Mouse (Mus musculus) small intestine, adult 2 months (tissue): Measurements from ENCODE around the gene Hexim1. TPM values are rescaled to one million over a fixed set of nuclear protein-coding genes. Genes with fewer than 3 reads are reported as not detected.

Source experiments
- H3K27ac ChIP-seq: fragments of 200-500 bp; 2 replicates; pipeline ENCODE4 v1.5.1; 2012; ENCODE audit warnings: low read depth, low read length, control low read depth, inconsistent platforms; ENCODE audit not compliant: insufficient read depth
- H3K27me3 ChIP-seq: fragments of 200-500 bp; 2 replicates; pipeline ENCODE4 v1.6.1; 2012; ENCODE audit warnings: mild to moderate bottlenecking, moderate library complexity, low read length, inconsistent platforms; ENCODE audit not compliant: control insufficient read depth, insufficient read depth
- H3K36me3 ChIP-seq: fragments of 200-500 bp; 2 replicates; pipeline ENCODE4 v1.6.1; 2012; ENCODE audit warnings: mild to moderate bottlenecking, low read length, control low read depth, inconsistent platforms; ENCODE audit not compliant: control insufficient read depth, insufficient read depth
- H3K4me1 ChIP-seq: fragments of 200-500 bp; 2 replicates; pipeline ENCODE4 v1.6.1; 2012; ENCODE audit warnings: low read length, inconsistent platforms, mixed read lengths; ENCODE audit not compliant: control insufficient read depth, insufficient read depth, insufficient read length
- H3K4me3 ChIP-seq: fragments of 200-500 bp; 2 replicates; pipeline ENCODE4 v1.5.1; 2012; ENCODE audit warnings: low read depth, mild to moderate bottlenecking, control low read depth, inconsistent platforms, low read length, moderate library complexity
- CTCF ChIP-seq: fragments of 200-500 bp; IDR thresholded peaks from 2 replicates; pipeline ENCODE4 v1.5.1; 2012; ENCODE audit warnings: low read depth, mild to moderate bottlenecking, control low read depth, inconsistent platforms, low read length, moderate library complexity, mixed read lengths; ENCODE audit not compliant: insufficient replicate concordance, insufficient read length; ENCODE audit errors: extremely low read depth
- POLR2A ChIP-seq: fragments of 200-500 bp; IDR thresholded peaks from 2 replicates; pipeline ENCODE4 v1.6.1; 2012; ENCODE audit warnings: low read depth, mild to moderate bottlenecking, control low read depth, inconsistent platforms, low read length, moderate library complexity
- WGBS: fragments of 180-500 bp; shearing (Covaris S2); methylation state at CpG from one replicate; pipeline ENCODE4 v1.1.7; 2018; 5-methylcytosine and 5-hydroxymethylcytosine counted together
- polyA plus RNA-seq: library from polyadenylated mRNA; depleted of rRNA; stranded (reverse); fragments of >200 nt; gene quantifications from 2 replicates; pipeline ENCODE4 v1.2.3, GENCODE M21; 2012; rRNA removed

Gene Hexim1
- 4.3 and 11.4 TPM in 2 replicates for polyA plus RNA-seq

GRCm38 (mm10) chr11:103116008-103116818 is at the start of gene Hexim1:
Hexim1 (plus strand) TSS chr11:103116231.
- Histone ChIP-seq H3K4me1 (peaks cover 17% of the 10 kb centered on the region), H3K27ac (peak within 1 kb of the TSS; percentile 76), H3K27me3 (no peaks in the 10 kb centered on the region), H3K36me3 (0 out of 2 replicates have a peak, but pooled peaks cover 2% of the 10 kb centered on the region), H3K4me3 (peak within 1 kb of the TSS; percentile 82)
- under 1% methylated on average over 52 of the region's 53 CpGs for WGBS
- no peak for TF ChIP-seq CTCF
- TF ChIP-seq POLR2A, result peak; percentile 100

DNA sequence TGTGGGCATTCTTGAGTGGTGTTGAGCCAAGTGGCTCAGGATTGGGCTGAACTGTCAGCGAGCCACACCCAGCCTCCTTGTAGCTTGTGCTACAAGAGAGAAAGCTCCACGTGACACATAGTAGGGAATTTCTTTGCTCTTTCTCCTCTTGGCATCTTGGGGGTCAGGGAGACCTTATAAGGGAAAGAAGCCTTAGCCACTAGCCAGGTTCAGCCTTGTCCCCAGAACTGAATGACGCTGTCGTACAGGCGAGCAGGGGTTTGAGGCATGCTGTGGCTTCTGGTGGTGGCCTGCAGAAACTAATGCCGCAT is 49.0 kb upstream of the Hexim1 start:
- H3K4me3 ChIP-seq, result no peak overlapping the region
- no peak for TF ChIP-seq POLR2A
- no peak for TF ChIP-seq CTCF
- 88% methylated on average over 6 of the region's 6 CpGs for WGBS

DNA sequence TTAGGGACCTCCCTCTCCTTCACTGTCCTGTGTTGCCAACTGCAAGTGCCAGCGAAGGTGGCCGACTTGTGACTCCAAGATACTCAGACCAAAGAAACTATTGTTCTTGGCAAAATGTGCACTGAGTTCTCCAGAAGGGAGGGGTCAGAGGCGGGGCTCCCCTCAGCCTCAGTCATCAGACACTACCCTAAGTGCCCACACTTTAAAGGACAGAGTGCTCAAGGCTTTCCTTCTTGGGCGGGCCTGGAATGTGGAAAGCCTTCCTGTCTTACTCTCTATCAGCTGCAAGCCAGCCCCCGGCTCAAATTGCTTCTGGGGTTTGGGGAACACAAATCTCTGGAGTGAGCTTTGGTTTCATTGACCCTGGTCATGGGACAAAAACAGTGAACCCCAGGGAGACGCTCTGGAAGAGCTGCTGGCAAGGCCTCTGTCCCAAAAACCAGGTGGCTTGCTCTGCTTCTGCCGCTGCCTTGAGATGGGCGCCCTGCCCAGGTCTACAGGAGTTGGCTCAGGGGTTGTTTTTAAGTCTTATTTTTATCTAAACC is 48.5 kb upstream of the Hexim1 start:
- 48% methylated on average over 8 of the region's 8 CpGs for WGBS
- H3K36me3 ChIP-seq, result peaks cover 66% of the 10 kb centered on the region
- no peak for TF ChIP-seq POLR2A
- peaks cover 3% of the 10 kb centered on the region; the same call in 1 of the 2 replicates for H3K4me1 ChIP-seq
- H3K27me3 ChIP-seq, result no peaks in the 10 kb centered on the region
- no peak overlapping the region for H3K27ac ChIP-seq
- no peak overlapping the region for H3K4me3 ChIP-seq

More for the DNA sequence above, 49.0 kb upstream of the Hexim1 start:
- Histone ChIP-seq H3K27ac (no peak overlapping the region), H3K27me3 (no peaks in the 10 kb centered on the region), H3K36me3 (peaks cover 66% of the 10 kb centered on the region), H3K4me1 (peaks cover 3% of the 10 kb centered on the region; the same call in 1 of the 2 replicates)

DNA sequence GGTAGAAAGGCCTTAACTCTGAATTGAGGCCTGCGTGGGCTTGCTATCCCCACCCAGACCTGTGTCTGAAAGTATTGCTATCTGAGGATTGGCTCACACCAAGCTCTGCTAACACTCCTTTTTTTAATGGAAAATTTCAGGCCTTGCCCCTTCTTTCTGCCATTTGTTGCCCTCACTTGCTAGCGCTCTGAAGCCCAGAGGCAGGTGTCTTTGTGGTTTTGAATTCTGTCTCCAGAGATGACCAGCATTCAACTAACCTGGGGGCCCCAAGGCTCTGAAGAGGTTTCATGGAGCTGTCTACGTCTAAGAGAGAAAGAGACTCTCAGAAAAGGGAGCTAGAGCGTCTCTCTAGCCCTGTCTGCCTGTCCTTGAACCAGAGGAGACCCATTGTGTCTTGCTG is 47.8 kb upstream of the Hexim1 start:
- TF ChIP-seq CTCF (no peak), POLR2A (no peak)
- no peak overlapping the region for H3K27ac ChIP-seq
- H3K4me3 ChIP-seq, result no peak overlapping the region
- peaks cover 61% of the 10 kb centered on the region for H3K36me3 ChIP-seq
- H3K27me3 ChIP-seq, result no peaks in the 10 kb centered on the region
- WGBS, result 92% methylated on average over 4 of the region's 4 CpGs
- H3K4me1 ChIP-seq, result peaks cover 3% of the 10 kb centered on the region; the same call in 1 of the 2 replicates

DNA sequence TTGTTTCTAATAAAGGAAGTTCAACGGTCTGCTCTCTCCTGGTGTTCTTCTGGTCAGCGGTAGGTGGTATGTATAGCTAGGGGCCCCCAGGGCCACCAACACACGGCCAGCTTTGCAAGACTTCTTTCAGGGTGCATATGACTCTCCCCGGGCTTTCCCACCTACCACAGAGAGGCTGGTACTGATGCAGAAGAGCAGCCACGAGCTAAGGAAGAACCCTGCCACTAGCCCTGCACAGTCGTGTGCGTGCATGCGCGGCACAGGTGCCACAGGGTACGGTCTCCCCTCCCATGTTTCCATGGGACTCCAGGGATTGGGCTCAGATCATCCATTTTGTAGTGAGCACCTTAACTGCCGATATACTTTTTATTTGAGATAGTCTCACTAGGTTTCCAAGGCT is 47.1 kb upstream of the Hexim1 start:
- H3K27me3 ChIP-seq, result no peaks in the 10 kb centered on the region
- no peak overlapping the region for H3K4me3 ChIP-seq
- peaks cover 3% of the 10 kb centered on the region; the same call in 1 of the 2 replicates for H3K4me1 ChIP-seq
- 92% methylated on average over 11 of the region's 11 CpGs for WGBS
- H3K27ac ChIP-seq, result no peak overlapping the region
- peaks cover 55% of the 10 kb centered on the region for H3K36me3 ChIP-seq
- TF ChIP-seq CTCF (no peak), POLR2A (no peak)

DNA sequence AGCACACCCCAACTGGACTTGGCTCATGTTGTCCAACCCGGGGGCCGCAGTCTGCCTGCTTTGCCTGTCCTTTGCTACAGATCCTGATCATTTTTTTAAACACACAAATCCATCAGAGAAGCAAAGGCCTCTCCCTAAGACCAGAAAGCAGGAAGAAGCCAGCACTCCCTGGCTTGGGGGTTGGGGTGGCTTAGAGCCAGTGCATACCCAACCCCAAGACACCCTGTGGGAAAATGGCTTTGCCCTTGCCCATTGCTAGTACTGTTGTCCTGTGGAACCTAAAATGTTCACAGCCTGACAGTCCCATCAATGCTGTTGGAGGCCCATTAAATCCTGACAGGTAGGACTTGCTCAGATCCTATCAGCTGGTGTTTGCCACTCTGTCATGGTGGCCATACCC is 46.3 kb upstream of the Hexim1 start:
- no peak for TF ChIP-seq CTCF
- TF ChIP-seq POLR2A, result no peak
- no peak overlapping the region for H3K27ac ChIP-seq
- peaks cover 3% of the 10 kb centered on the region; the same call in 1 of the 2 replicates for H3K4me1 ChIP-seq
- WGBS, result 95% methylated on average over 2 of the region's 2 CpGs
- no peak overlapping the region for H3K4me3 ChIP-seq
- H3K36me3 ChIP-seq, result peaks cover 46% of the 10 kb centered on the region
- no peaks in the 10 kb centered on the region for H3K27me3 ChIP-seq

DNA sequence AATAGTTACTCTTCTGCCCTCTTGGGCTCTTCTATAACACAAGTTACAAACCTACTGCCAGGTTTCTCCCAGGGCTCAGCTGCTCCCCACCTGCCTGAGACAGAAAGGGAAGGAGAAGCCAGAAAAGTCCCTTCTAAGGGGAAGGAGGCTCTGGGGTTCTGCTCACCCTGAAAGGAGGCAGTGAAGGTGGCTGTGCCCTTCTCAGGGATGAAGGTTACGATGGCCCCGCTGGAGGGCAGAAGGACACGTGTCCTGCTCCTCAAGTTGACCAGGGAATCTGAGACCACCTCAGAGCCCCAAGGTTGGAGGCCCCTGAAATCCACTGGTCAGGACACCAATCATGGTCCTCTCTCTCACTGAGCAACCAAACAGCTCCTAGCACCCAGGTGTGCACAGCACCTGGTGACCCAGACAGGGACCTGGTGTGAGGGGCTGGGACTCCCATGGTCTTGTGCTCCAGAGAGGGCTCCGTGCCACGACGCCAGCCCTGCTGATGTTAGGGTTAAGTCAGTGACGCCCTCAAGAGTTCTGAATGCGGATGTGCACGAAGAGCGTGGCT is 45.6 kb upstream of the Hexim1 start:
- Histone ChIP-seq H3K4me1 (peaks cover 3% of the 10 kb centered on the region; the same call in 1 of the 2 replicates), H3K27ac (no peak overlapping the region), H3K36me3 (peaks cover 41% of the 10 kb centered on the region), H3K27me3 (no peaks in the 10 kb centered on the region), H3K4me3 (no peak overlapping the region)
- no peak for TF ChIP-seq POLR2A
- TF ChIP-seq CTCF, result no peak
- WGBS, result 95% methylated on average over 10 of the region's 10 CpGs
